Mouse (Mus musculus) lung, embryonic 14.5 days (tissue): ENCODE measurements at regions not wholly inside any gene's neighbourhood (a gene's known extent, or its start where the extent isn't known, plus 50 kb on each side); places are given as distances from the start of the nearest gene placed in this dataset.
A peak's percentile ranks its signal among the peaks of the same experiment; 100 is the strongest.

Experiments
- ATAC-seq: fragments of 200-750 bp; cut with Nextera tagmentation; 2 replicates; pipeline ENCODE4 v1.8.0; 2017; ENCODE audit warnings: mild to moderate bottlenecking, moderate TSS enrichment, moderate library complexity; ENCODE audit not compliant: insufficient read depth
- DNase-seq: peaks from one replicate; pipeline ENCODE4 v3.0.0-alpha.2; 2015
- H3K27ac ChIP-seq: fragments of 300-500 bp; sonication (generic); 2 replicates; pipeline ENCODE4 v1.5.1; 2014; ENCODE audit warnings: low read depth, mild to moderate bottlenecking, moderate library complexity
- H3K27me3 ChIP-seq: fragments of 300-500 bp; sonication (generic); 2 replicates; pipeline ENCODE4 v1.6.1; 2014; ENCODE audit warnings: low read length, control low read depth; ENCODE audit not compliant: insufficient read depth
- H3K36me3 ChIP-seq: fragments of 300-500 bp; sonication (generic); 2 replicates; pipeline ENCODE4 v1.6.1; 2014; ENCODE audit warnings: control low read depth; ENCODE audit not compliant: insufficient read depth
- H3K4me1 ChIP-seq: fragments of 300-500 bp; sonication (generic); 2 replicates; pipeline ENCODE4 v1.6.1; 2014; ENCODE audit warnings: antibody characterized with exemption, control low read depth; ENCODE audit not compliant: insufficient read depth
- H3K4me2 ChIP-seq: fragments of 300-500 bp; sonication (generic); 2 replicates; pipeline ENCODE4 v1.6.1; 2014; ENCODE audit warnings: mild to moderate bottlenecking
- H3K4me3 ChIP-seq: fragments of 300-500 bp; sonication (generic); 2 replicates; pipeline ENCODE4 v1.5.1; 2014; ENCODE audit warnings: low read depth, low read length
- H3K9ac ChIP-seq: fragments of 300-500 bp; sonication (generic); 2 replicates; pipeline ENCODE4 v1.6.1; 2014
- H3K9me3 ChIP-seq: fragments of 300-500 bp; sonication (generic); 2 replicates; pipeline ENCODE4 v1.6.1; 2016; ENCODE audit warnings: low read depth, low read length, control low read depth
- CTCF ChIP-seq: IDR thresholded peaks from 2 replicates; pipeline ENCODE4 v1.5.1; 2016; ENCODE audit warnings: antibody characterized with exemption, low read depth
- WGBS: fragments of 180-500 bp; shearing (Covaris S2); extraction: QIAGEN DNeasy Blood & Tissue Kit; methylation state at CpG from one replicate; pipeline ENCODE4 v1.1.7; 2014; 5-methylcytosine and 5-hydroxymethylcytosine counted together

DNA sequence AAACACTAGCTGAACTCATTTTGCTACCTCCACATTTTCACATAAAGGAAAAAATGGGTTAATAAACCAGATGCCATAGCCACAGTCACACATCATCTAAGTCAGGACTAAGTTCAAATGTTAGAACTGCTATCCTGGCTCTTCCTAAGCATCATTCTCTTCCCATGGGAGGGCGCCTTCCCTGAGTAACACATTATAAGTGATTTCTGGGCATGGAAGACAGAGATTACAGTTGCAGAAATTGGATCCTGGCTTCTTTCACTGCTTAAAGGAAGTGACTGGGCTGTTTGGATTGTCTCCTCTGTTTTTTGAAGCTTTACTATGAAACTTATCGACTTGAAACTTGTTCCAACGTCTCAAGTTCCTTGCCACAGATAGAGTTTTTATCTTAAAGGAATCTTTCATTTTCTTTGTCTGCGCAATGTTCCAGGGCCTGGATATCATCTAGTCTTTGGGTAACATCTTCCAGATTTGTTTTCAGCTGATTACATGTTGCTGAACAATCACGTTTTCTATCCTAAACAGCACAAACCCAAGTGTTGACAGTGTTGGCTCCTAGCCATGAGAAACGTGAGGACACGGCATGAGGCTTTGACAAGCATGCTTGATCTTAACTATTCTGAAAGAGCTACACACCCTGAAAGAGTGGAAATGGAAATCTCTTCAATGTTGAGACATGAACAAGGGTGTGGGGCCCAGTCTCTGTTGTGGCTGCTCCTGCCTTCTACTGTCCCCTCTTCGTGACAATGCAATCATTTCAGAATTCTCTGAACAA lies 700.9 kb upstream of the Zeb2 start:
- DNase-seq: peak; percentile 65
- Histone ChIP-seq H3K36me3 (no peaks in the 10 kb centered on the region), H3K9me3 (no peaks in the 10 kb centered on the region), H3K27ac (peak overlapping the region; percentile 56; the same call in 1 of the 2 replicates), H3K4me1 (no peaks in the 10 kb centered on the region), H3K9ac (no peak overlapping the region), H3K4me2 (no peak overlapping the region), H3K27me3 (no peaks in the 10 kb centered on the region), H3K4me3 (no peak overlapping the region)
- no peak for TF ChIP-seq CTCF
- 53% methylated on average over 8 of the region's 8 CpGs for WGBS
- ATAC-seq: no peak

DNA sequence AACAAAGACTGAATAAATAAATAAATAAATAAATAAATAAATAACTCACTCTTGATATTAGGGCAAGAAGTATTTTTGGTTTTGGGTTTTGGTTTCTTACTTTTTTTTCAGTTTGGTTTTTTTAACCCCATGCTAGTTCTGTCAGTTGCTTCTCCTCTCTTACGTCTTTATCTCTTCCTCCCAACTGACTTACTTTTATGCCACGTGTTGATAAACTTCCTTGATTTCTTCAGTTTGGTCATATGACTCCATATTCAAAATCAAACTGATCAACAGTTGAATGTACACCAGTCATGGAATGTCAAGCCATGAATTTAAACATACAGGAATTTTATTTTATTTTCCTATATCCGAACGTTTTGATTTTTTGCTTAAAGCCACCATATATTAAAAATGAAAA lies 697.5 kb upstream of the Zeb2 start:
- no peak for TF ChIP-seq CTCF
- Histone ChIP-seq H3K27me3 (no peaks in the 10 kb centered on the region), H3K4me1 (no peaks in the 10 kb centered on the region), H3K9ac (no peak overlapping the region), H3K4me2 (no peak overlapping the region), H3K36me3 (no peaks in the 10 kb centered on the region), H3K27ac (no peak overlapping the region), H3K4me3 (no peak overlapping the region), H3K9me3 (no peaks in the 10 kb centered on the region)
- DNase-seq: no peak
- WGBS: 90% methylated on average over 4 of the region's 4 CpGs
- ATAC-seq: no peak

DNA sequence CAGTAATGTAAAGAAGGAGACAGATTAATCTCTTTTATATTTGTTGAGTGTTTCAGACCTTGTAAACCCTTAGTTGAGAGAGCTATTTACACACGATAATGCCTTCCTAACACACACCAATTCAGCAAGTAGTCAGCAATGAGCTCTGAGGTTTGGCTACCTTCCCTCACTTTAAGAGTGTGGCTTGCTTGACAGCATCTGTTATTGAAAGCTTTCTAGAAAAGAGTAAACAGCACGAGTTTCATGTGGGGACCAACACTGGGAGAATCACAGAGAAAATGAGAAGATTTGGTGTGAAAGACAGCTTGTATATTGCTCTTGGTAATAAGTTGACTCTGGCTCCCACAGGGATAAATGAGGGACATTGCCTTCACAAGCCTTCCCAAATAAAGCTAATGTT lies 688.1 kb upstream of the Zeb2 start:
- ATAC-seq (no peak), DNase-seq (peak; percentile 56)
- Histone ChIP-seq H3K9me3 (no peaks in the 10 kb centered on the region), H3K4me1 (no peaks in the 10 kb centered on the region), H3K27ac (no peak overlapping the region), H3K36me3 (no peaks in the 10 kb centered on the region), H3K4me3 (no peak overlapping the region), H3K27me3 (no peaks in the 10 kb centered on the region), H3K9ac (no peak overlapping the region), H3K4me2 (no peak overlapping the region)
- WGBS: 28% methylated on average over 2 of the region's 2 CpGs
- TF ChIP-seq CTCF: no peak

GRCm38 (mm10) chr2:45800131-45800530 lies 682.9 kb upstream of the Zeb2 start:
- no peak for ATAC-seq
- WGBS: 78% methylated on average over 2 of the region's 2 CpGs

GRCm38 (mm10) chr2:45793561-45793960 lies 676.4 kb upstream of the Zeb2 start:
- no peak for TF ChIP-seq CTCF
- H3K4me2 ChIP-seq: no peak overlapping the region
- no peaks in the 10 kb centered on the region for H3K27me3 ChIP-seq
- H3K4me1 ChIP-seq: no peaks in the 10 kb centered on the region
- DNase-seq (no peak), ATAC-seq (no peak)
- no peaks in the 10 kb centered on the region for H3K36me3 ChIP-seq
- H3K9ac ChIP-seq: no peak overlapping the region
- no peak overlapping the region for H3K27ac ChIP-seq
- H3K9me3 ChIP-seq: no peaks in the 10 kb centered on the region
- H3K4me3 ChIP-seq: no peak overlapping the region
- 45% methylated on average over 3 of the region's 3 CpGs for WGBS

More at GRCm38 (mm10) chr2:45800131-45800530, 682.9 kb upstream of the Zeb2 start:
- Histone ChIP-seq H3K36me3 (no peaks in the 10 kb centered on the region), H3K9ac (no peak overlapping the region), H3K9me3 (no peaks in the 10 kb centered on the region), H3K27ac (no peak overlapping the region), H3K27me3 (no peaks in the 10 kb centered on the region), H3K4me3 (no peak overlapping the region), H3K4me1 (no peaks in the 10 kb centered on the region), H3K4me2 (no peak overlapping the region)
- TF ChIP-seq CTCF: no peak
- DNase-seq: no peak

DNA sequence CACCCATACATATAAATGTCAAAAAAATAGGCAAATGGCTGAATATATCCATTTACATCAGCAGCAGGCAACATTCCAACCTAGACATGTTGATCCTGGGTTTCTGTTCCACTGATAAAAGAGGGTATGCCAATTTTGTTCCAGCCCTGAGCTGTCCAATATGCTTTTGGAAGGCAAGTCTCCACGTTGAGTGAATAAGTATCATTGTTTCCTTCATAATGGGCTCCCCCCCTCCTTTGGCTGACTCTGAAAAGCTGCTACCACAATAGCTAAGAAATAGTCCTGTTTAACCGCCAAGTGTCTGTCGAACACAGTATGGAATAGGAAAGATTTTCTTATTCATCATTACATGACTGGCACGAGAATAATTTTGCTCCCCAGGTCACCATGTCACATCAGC lies 672.5 kb upstream of the Zeb2 start:
- Histone ChIP-seq H3K4me3 (no peak overlapping the region), H3K27me3 (no peaks in the 10 kb centered on the region), H3K4me2 (no peak overlapping the region), H3K9me3 (no peaks in the 10 kb centered on the region), H3K4me1 (no peaks in the 10 kb centered on the region), H3K36me3 (no peaks in the 10 kb centered on the region), H3K27ac (no peak overlapping the region), H3K9ac (no peak overlapping the region)
- 66% methylated on average over 4 of the region's 4 CpGs for WGBS
- ATAC-seq (no peak), DNase-seq (no peak)
- TF ChIP-seq CTCF: no peak

GRCm38 (mm10) chr2:45787732-45788390 lies 670.7 kb upstream of the Zeb2 start:
- H3K4me2 ChIP-seq: peak overlapping the region; percentile 42
- H3K9me3 ChIP-seq: no peaks in the 10 kb centered on the region
- ATAC-seq (peak; percentile 41; the same call in 1 of the 2 replicates), DNase-seq (peak; percentile 45)
- H3K9ac ChIP-seq: no peak overlapping the region
- H3K4me3 ChIP-seq: no peak overlapping the region
- H3K36me3 ChIP-seq: no peaks in the 10 kb centered on the region
- no peak for TF ChIP-seq CTCF
- H3K27ac ChIP-seq: no peak overlapping the region
- 27% methylated on average over 16 of the region's 16 CpGs for WGBS
- no peaks in the 10 kb centered on the region for H3K27me3 ChIP-seq
- no peaks in the 10 kb centered on the region for H3K4me1 ChIP-seq
